Mouse (Mus musculus): ENCODE results near the gene Dnah1. TPM values are rescaled to one million over a fixed set of nuclear protein-coding genes. Genes with fewer than 3 reads are reported as not detected.

Gene Dnah1
- 4.9 TPM in 2 replicates for polyA plus RNA-seq (2015; fragmentation: Nextera tagmentation; extraction: Ambion mirVana)

DNA sequence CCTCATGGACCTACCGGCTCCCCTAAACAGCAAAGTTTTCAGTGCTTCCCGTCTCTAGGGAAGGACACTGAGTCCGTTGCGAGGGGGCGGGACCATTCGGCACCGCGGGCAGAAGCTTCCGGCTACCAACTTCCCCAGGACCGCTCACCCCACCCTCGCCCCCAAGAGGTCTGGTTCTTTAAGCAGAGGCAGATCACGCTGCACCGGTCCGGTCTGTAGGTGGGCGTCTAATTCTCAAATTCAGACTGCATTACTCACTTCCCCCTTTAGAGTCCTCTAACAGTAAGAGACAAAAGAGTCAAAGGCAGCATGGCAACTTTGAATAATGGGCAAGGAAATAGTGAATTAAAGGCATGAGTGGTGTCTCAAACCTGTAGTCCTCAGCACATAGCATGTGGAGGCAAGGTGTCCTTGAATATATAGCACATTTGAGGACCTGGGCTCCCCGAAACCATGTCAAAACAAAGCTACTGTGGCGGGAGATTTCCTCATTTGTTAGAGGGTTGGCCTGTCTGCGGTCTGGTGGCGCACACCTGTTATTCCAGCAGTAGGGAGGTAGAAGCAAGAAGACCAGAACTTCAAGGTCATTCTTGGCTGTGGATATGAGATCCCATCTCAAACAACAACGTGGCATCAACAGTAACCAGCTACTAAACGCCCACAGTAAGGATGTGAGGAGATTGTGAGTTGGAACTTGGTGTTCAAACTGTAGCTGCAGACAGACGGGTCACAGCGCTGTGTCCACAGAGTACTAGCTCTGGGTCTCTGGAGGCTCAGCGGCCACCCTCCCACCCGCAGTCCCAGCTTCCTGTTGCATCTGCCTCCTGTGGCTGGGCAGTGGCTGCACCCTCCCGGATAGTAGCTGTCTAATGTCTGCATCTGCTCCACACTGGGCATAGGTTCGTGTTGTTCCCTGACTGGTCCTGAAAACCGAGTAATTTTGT is at the start of gene Dnah1:
Gene Dnah1, minus strand, starts transcription at position 48 of the 944 bp plus-strand sequence.
- H3K36me3 ChIP-seq (ENCODE audit: control insufficient read depth, insufficient read depth, low read length), result no peaks in the 10 kb centered on the region
- 0 out of 2 replicates have a peak, but pooled peaks cover 2% of the 10 kb centered on the region for H3K4me1 ChIP-seq (ENCODE audit: control insufficient read depth, insufficient read depth, low read length)
- H3K27ac ChIP-seq (ENCODE audit: low read length), result no peak within 1 kb of the TSS
- no peaks in the 10 kb centered on the region for H3K27me3 ChIP-seq (ENCODE audit: control insufficient read depth, insufficient read depth, low read depth, low read length)
- H3K9ac ChIP-seq (ENCODE audit: low read depth, low read length), result peak within 1 kb of the TSS; percentile 8; the same call in 1 of the 2 replicates
- peak within 1 kb of the TSS; percentile 48 for H3K4me2 ChIP-seq (ENCODE audit: low read length)
- 33% methylated on average over 28 of the region's 28 CpGs for WGBS
- peak within 1 kb of the TSS; percentile 25 for H3K4me3 ChIP-seq (ENCODE audit: low read depth, low read length)
- no peak for ATAC-seq
- H3K9me3 ChIP-seq (replicated peaks; ENCODE audit: control insufficient read depth, low read length, poor library complexity, severe bottlenecking), result no peaks in the 10 kb centered on the region

DNA sequence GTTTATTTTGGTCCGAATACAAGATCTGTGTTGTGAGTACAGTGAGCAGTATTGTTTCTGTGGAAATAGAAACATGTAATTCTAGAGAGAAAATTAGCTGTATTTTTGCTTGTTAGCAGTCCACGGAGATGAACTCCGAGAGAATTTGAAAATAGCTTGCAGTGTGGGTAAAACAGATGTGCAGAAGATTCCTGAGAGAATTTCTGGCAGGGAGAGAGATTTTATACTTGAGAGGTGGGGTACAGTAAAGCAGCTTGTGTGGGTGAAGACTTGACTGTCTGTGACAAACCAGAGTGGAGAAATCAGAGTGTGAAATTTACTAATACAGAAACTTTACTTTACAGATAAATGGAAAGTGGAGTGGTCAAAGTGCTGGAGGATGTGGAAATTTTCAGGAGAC is 45.7 kb upstream of the Dnah1 start:
- no peak overlapping the region for H3K4me2 ChIP-seq (ENCODE audit: low read length)
- H3K9me3 ChIP-seq (replicated peaks; ENCODE audit: control insufficient read depth, low read length, poor library complexity, severe bottlenecking), result no peaks in the 10 kb centered on the region
- no peaks in the 10 kb centered on the region for H3K27me3 ChIP-seq (ENCODE audit: control insufficient read depth, insufficient read depth, low read depth, low read length)
- H3K4me3 ChIP-seq (ENCODE audit: low read depth, low read length), result no peak overlapping the region
- H3K36me3 ChIP-seq (ENCODE audit: control insufficient read depth, insufficient read depth, low read length), result peaks cover 28% of the 10 kb centered on the region
- WGBS, result 89% methylated on average over 3 of the region's 3 CpGs
- H3K4me1 ChIP-seq (ENCODE audit: control insufficient read depth, insufficient read depth, low read length), result no peaks in the 10 kb centered on the region
- H3K9ac ChIP-seq (ENCODE audit: low read depth, low read length), result no peak overlapping the region
- no peak for ATAC-seq
- no peak overlapping the region for H3K27ac ChIP-seq (ENCODE audit: low read length)

DNA sequence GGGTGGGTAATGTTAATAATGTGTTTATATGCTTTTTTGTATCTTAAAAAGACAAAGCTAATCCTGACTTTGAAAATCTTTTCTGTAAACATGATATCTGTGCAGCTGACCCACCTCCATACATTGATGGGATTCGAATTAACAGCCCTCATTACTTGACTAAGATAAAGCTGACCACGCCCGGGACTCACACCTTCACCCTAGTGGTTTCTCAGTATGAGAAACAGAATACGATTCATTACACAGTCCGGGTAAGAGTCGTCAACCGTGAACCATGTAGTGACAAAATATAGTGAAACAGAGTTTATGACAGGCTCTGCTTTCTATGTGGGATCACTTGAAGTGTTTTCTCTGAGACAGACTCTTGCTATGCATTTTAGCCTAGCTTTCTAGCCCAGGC is 44.3 kb upstream of the Dnah1 start:
- H3K4me3 ChIP-seq (ENCODE audit: low read depth, low read length), result no peak overlapping the region
- H3K9ac ChIP-seq (ENCODE audit: low read depth, low read length), result no peak overlapping the region
- no peak for ATAC-seq
- no peaks in the 10 kb centered on the region for H3K4me1 ChIP-seq (ENCODE audit: control insufficient read depth, insufficient read depth, low read length)
- WGBS, result 93% methylated on average over 7 of the region's 7 CpGs
- no peaks in the 10 kb centered on the region for H3K9me3 ChIP-seq (replicated peaks; ENCODE audit: control insufficient read depth, low read length, poor library complexity, severe bottlenecking)
- peaks cover 31% of the 10 kb centered on the region for H3K36me3 ChIP-seq (ENCODE audit: control insufficient read depth, insufficient read depth, low read length)
- no peak overlapping the region for H3K27ac ChIP-seq (ENCODE audit: low read length)
- H3K4me2 ChIP-seq (ENCODE audit: low read length), result no peak overlapping the region
- H3K27me3 ChIP-seq (ENCODE audit: control insufficient read depth, insufficient read depth, low read depth, low read length), result no peaks in the 10 kb centered on the region

DNA sequence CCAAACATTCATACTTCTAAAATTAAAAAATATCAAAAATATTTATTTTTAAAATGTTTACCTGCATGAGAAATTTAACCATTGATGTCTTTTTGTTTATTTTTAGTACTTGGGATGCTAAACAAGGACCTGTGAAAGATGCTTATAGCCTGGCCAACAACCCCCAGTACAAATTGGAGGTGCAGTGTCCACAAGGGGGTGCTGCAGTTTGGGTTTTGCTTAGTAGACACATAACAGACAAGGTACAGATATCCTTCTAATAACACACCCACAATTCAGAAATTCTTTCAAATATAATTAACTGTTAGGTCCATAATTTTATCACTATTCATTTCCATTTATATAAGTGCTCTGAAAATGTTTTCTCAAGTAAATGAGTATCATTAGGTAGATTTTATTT is 41.7 kb upstream of the Dnah1 start:
- H3K27me3 ChIP-seq (ENCODE audit: control insufficient read depth, insufficient read depth, low read depth, low read length), result no peaks in the 10 kb centered on the region
- H3K9ac ChIP-seq (ENCODE audit: low read depth, low read length), result no peak overlapping the region
- no peaks in the 10 kb centered on the region for H3K4me1 ChIP-seq (ENCODE audit: control insufficient read depth, insufficient read depth, low read length)
- H3K4me3 ChIP-seq (ENCODE audit: low read depth, low read length), result no peak overlapping the region
- no peak overlapping the region for H3K27ac ChIP-seq (ENCODE audit: low read length)
- H3K4me2 ChIP-seq (ENCODE audit: low read length), result no peak overlapping the region
- ATAC-seq, result no peak
- peaks cover 16% of the 10 kb centered on the region for H3K36me3 ChIP-seq (ENCODE audit: control insufficient read depth, insufficient read depth, low read length)
- no peaks in the 10 kb centered on the region for H3K9me3 ChIP-seq (replicated peaks; ENCODE audit: control insufficient read depth, low read length, poor library complexity, severe bottlenecking)

DNA sequence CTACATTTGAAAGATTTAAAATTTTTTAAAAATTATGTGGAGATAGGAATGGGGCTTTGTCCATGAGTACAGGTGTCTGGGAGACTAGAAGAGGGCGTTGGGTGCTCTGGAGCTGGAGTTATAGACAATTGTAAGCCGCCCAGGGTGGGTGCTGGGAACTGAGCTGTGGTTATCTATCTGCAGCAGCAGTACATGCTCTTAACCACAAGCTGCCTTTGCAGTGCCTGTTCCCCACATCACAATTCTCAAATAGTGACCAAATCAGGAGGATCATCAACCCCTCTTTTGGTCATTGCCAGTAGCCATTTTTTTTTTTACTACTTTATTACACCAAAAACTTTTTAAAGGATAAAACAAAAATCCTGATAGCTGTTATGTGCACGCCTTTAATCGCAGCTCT is 40.9 kb upstream of the Dnah1 start:
- WGBS, result 94% methylated on average over 4 of the region's 4 CpGs
- H3K9me3 ChIP-seq (replicated peaks; ENCODE audit: control insufficient read depth, low read length, poor library complexity, severe bottlenecking), result no peaks in the 10 kb centered on the region
- H3K4me3 ChIP-seq (ENCODE audit: low read depth, low read length), result no peak overlapping the region
- H3K4me1 ChIP-seq (ENCODE audit: control insufficient read depth, insufficient read depth, low read length), result no peaks in the 10 kb centered on the region
- H3K4me2 ChIP-seq (ENCODE audit: low read length), result no peak overlapping the region
- no peak overlapping the region for H3K27ac ChIP-seq (ENCODE audit: low read length)
- no peaks in the 10 kb centered on the region for H3K27me3 ChIP-seq (ENCODE audit: control insufficient read depth, insufficient read depth, low read depth, low read length)
- ATAC-seq, result no peak
- peaks cover 20% of the 10 kb centered on the region for H3K36me3 ChIP-seq (ENCODE audit: control insufficient read depth, insufficient read depth, low read length)
- no peak overlapping the region for H3K9ac ChIP-seq (ENCODE audit: low read depth, low read length)

DNA sequence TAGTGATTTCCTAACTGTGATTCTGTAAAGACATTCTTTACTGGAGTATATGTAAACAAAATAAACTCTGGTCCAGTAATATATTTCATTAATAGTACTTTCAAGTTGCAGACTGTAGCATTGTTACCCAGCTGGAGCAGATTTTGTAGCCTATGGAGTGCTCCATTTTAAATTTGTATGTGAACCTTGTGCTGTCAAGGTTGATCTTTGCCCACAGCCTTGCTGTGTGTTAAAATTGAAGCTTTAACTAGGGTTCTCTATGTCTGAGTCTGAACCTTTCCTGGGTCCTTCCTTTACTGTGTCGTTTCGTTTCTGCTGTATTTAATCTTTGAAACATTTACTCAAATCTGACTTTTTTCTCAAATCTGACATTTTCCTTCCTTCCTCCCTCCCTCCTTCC is 38.5 kb upstream of the Dnah1 start:
- 96% methylated on average over 2 of the region's 2 CpGs for WGBS
- no peaks in the 10 kb centered on the region for H3K4me1 ChIP-seq (ENCODE audit: control insufficient read depth, insufficient read depth, low read length)
- H3K4me2 ChIP-seq (ENCODE audit: low read length), result no peak overlapping the region
- ATAC-seq, result no peak
- no peak overlapping the region for H3K4me3 ChIP-seq (ENCODE audit: low read depth, low read length)
- no peaks in the 10 kb centered on the region for H3K9me3 ChIP-seq (replicated peaks; ENCODE audit: control insufficient read depth, low read length, poor library complexity, severe bottlenecking)
- H3K27ac ChIP-seq (ENCODE audit: low read length), result no peak overlapping the region
- H3K9ac ChIP-seq (ENCODE audit: low read depth, low read length), result no peak overlapping the region
- H3K36me3 ChIP-seq (ENCODE audit: control insufficient read depth, insufficient read depth, low read length), result peaks cover 24% of the 10 kb centered on the region
- no peaks in the 10 kb centered on the region for H3K27me3 ChIP-seq (ENCODE audit: control insufficient read depth, insufficient read depth, low read depth, low read length)

DNA sequence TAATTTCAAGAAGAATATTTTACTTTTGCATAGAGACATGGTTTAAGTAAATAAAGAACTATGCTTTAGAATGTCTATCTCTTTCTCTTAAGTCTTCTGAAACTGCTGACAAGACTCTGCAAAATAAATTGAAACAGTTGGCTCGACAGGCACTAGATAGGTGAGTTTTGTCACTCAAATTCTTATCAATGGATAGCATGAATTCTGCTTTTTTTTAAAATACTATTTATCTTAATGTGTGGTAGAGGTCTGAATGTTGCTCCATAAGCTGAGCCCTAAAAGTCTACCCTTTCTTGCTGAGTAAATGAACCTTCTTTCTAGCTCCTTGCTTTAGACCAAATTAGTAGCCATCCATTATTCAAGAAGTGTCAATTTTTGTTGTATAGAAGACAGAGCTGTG is 21.7 kb upstream of the Dnah1 start:
- H3K36me3 ChIP-seq (ENCODE audit: control insufficient read depth, insufficient read depth, low read length), result peaks cover 14% of the 10 kb centered on the region
- no peak overlapping the region for H3K27ac ChIP-seq (ENCODE audit: low read length)
- no peak overlapping the region for H3K4me2 ChIP-seq (ENCODE audit: low read length)
- no peak overlapping the region for H3K4me3 ChIP-seq (ENCODE audit: low read depth, low read length)
- H3K27me3 ChIP-seq (ENCODE audit: control insufficient read depth, insufficient read depth, low read depth, low read length), result no peaks in the 10 kb centered on the region
- no peak for ATAC-seq
- 95% methylated on average over 1 of the region's 1 CpGs for WGBS
- no peaks in the 10 kb centered on the region for H3K9me3 ChIP-seq (replicated peaks; ENCODE audit: control insufficient read depth, low read length, poor library complexity, severe bottlenecking)
- H3K9ac ChIP-seq (ENCODE audit: low read depth, low read length), result no peak overlapping the region
- no peaks in the 10 kb centered on the region for H3K4me1 ChIP-seq (ENCODE audit: control insufficient read depth, insufficient read depth, low read length)

DNA sequence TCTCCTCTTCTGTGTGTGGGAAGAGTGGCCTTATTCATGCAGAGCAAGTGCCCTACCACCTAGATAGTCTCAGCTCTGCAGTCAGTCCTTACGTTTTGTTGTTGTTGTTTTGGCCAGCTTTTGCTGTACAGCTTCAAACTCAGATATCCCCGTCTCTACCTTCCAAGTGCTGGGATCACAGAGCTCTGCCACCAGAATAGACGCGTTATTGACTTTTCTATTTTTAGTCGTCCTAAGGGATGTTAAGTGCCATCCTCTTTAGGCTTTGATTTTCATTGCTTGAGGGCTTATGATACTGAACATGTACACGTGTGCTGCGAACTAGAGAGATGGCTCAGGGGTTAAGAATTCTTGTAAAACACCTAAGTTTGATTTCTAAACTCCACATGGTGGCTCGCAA is 19.5 kb upstream of the Dnah1 start:
- H3K9me3 ChIP-seq (replicated peaks; ENCODE audit: control insufficient read depth, low read length, poor library complexity, severe bottlenecking), result no peaks in the 10 kb centered on the region
- H3K36me3 ChIP-seq (ENCODE audit: control insufficient read depth, insufficient read depth, low read length), result peaks cover 9% of the 10 kb centered on the region; the same call in 1 of the 2 replicates
- no peak for ATAC-seq
- H3K4me3 ChIP-seq (ENCODE audit: low read depth, low read length), result no peak overlapping the region
- H3K9ac ChIP-seq (ENCODE audit: low read depth, low read length), result no peak overlapping the region
- peaks cover 8% of the 10 kb centered on the region for H3K4me1 ChIP-seq (ENCODE audit: control insufficient read depth, insufficient read depth, low read length)
- 81% methylated on average over 8 of the region's 8 CpGs for WGBS
- no peak overlapping the region for H3K27ac ChIP-seq (ENCODE audit: low read length)
- H3K27me3 ChIP-seq (ENCODE audit: control insufficient read depth, insufficient read depth, low read depth, low read length), result no peaks in the 10 kb centered on the region
- no peak overlapping the region for H3K4me2 ChIP-seq (ENCODE audit: low read length)

DNA sequence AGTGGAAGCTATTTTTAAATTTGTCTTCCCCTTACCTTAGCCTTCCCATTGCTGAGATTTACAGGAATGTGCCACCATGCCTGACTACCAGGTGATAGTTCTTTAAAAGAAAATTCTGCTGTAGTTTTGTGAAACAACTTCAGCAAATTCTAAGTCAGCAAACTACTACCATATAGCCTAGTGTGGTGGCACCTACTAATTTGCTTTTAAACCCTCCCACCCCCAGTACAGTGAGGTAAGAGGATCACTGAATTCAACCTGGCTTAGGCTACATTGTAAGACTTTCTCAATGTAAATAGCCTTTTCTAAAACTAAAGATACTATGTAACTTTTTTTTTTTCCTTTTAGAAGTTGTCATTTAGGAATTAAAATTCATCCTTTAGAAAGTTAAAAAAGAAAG is 14.3 kb upstream of the Dnah1 start:
- H3K4me1 ChIP-seq (ENCODE audit: control insufficient read depth, insufficient read depth, low read length), result peaks cover 22% of the 10 kb centered on the region
- H3K27me3 ChIP-seq (ENCODE audit: control insufficient read depth, insufficient read depth, low read depth, low read length), result no peaks in the 10 kb centered on the region
- H3K36me3 ChIP-seq (ENCODE audit: control insufficient read depth, insufficient read depth, low read length), result 0 out of 2 replicates have a peak, but pooled peaks cover 3% of the 10 kb centered on the region
- H3K4me3 ChIP-seq (ENCODE audit: low read depth, low read length), result peak overlapping the region; percentile 94; the same call in 1 of the 2 replicates
- H3K4me2 ChIP-seq (ENCODE audit: low read length), result peak overlapping the region; percentile 82
- no peak overlapping the region for H3K27ac ChIP-seq (ENCODE audit: low read length)
- H3K9me3 ChIP-seq (replicated peaks; ENCODE audit: control insufficient read depth, low read length, poor library complexity, severe bottlenecking), result no peaks in the 10 kb centered on the region
- 0 out of 2 replicates have a peak overlapping the region, but pooled peaks have one; percentile 14 for H3K9ac ChIP-seq (ENCODE audit: low read depth, low read length)
- ATAC-seq, result no peak
